Mouse (Mus musculus) small intestine, adult 10 weeks (tissue): ENCODE data around the gene Gfral. TPM values are rescaled to one million over a fixed set of nuclear protein-coding genes. Genes with fewer than 3 reads are reported as not detected.

Experiments
- polyA plus RNA-seq: library from polyadenylated mRNA; stranded (reverse); fragments of 350-450 nt; fragmentation: Illumina TruSeq; extraction: RNeasy Lipid Tissue Mini Kit (QIAGEN cat#74804); gene quantifications from one replicate; pipeline ENCODE4 v1.2.3, GENCODE M21; 2014; ENCODE audit warnings: low replicate concordance

Gene Gfral
- polyA plus RNA-seq, result not detected

DNA sequence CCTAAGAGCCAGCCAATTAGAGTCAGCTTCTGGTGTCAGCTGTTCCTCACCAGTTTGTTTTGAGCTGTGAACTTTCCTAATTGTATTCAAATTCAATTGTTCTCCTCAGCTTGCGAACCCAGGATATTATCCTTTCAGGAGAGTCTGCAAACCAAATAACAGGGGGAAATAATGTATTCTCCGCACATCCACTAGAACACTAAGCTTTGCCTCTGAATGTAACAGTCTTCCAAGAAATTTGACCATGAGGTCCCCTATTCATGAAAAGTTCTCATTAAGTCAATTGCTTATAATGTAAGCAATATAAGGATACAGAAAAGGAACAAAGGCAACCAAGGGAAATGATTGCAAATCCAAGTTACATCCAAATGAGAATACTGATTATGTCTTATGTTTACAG is at the start of gene Gfral:
Gene Gfral (minus strand): TSS at position 101 of the 400 bp plus-strand sequence.

Other genes with a start within 250 kb of the Gfral start
- 0.93 TPM for gene Hmgcll1, start 198.8 kb downstream of the Gfral start, polyA plus RNA-seq
- not detected for gene Hcrtr2, start 110.2 kb upstream of the Gfral start, polyA plus RNA-seq